Mouse (Mus musculus) adrenal gland (tissue): Measurements from ENCODE around the gene Ilk.

Source experiments
- intact Hi-C: fragments of 180-260 bp; cut with DNase I; formaldehyde crosslinking; loops from one replicate; pipeline ENCODE4 v1.15.1; 2025

Gene Ilk

GRCm38 (mm10) chr7:105741978-105742377 lies 5.6 kb downstream of the Ilk start:
- intact Hi-C loops, result loop anchor here (5.0 kb wide), 1 partner anchor 100 kb away; the partner anchor contains the start of genes Arfip2, Gm45799 and Timm10b

GRCm38 (mm10) chr7:105742539-105743215 lies 6.3 kb downstream of the Ilk start:
- intact Hi-C loops, result loop anchor here (5.0 kb wide), 1 partner anchor 100 kb away; the partner anchor contains the start of genes Arfip2, Gm45799 and Timm10b

GRCm38 (mm10) chr7:105743246-105743925 lies 7.0 kb downstream of the Ilk start:
- intact Hi-C loops, result loop anchor here (5.0 kb wide), 1 partner anchor 101 kb away; the partner anchor contains the start of genes Arfip2, Gm45799 and Timm10b

GRCm38 (mm10) chr7:105743926-105744590 lies 7.7 kb downstream of the Ilk start, which contains the start of gene Taf10:
Gene Taf10, minus strand, starts transcription at chr7:105744361.
- intact Hi-C loops, result loop anchor here (5.0 kb wide), 1 partner anchor 102 kb away; the partner anchor contains the start of genes Arfip2, Gm45799 and Timm10b

- intact Hi-C loops, result no loop called here
These were observed 11.4 kb downstream of the Ilk start for GRCm38 (mm10) chr7:105747776-105748175.

- intact Hi-C loops, result no loop called here
These were observed 15.4 kb downstream of the Ilk start, which contains the start of gene Tpp1 for GRCm38 (mm10) chr7:105751491-105752433. Gene Tpp1, minus strand, starts transcription at chr7:105752235.

- intact Hi-C loops, result no loop called here
These were observed 16.3 kb downstream of the Ilk start for GRCm38 (mm10) chr7:105752716-105753115.

- intact Hi-C loops, result no loop called here
These were observed 16.9 kb downstream of the Ilk start for GRCm38 (mm10) chr7:105753281-105753680.

- intact Hi-C loops, result no loop called here
These were observed 25.6 kb downstream of the Ilk start for GRCm38 (mm10) chr7:105761813-105762484.

GRCm38 (mm10) chr7:105762517-105763270 lies 26.3 kb downstream of the Ilk start:
- intact Hi-C loops, result no loop called here

GRCm38 (mm10) chr7:105764331-105764730 lies 27.9 kb downstream of the Ilk start:
- intact Hi-C loops, result no loop called here

GRCm38 (mm10) chr7:105767729-105768165 lies 31.4 kb downstream of the Ilk start:
- intact Hi-C loops, result no loop called here

GRCm38 (mm10) chr7:105769959-105770358 lies 33.6 kb downstream of the Ilk start:
- intact Hi-C loops, result no loop called here

- intact Hi-C loops, result no loop called here
These were observed 35.9 kb downstream of the Ilk start for GRCm38 (mm10) chr7:105772331-105772730.

GRCm38 (mm10) chr7:105773041-105773440 lies 36.6 kb downstream of the Ilk start:
- intact Hi-C loops, result no loop called here

GRCm38 (mm10) chr7:105774661-105775060 lies 38.3 kb downstream of the Ilk start:
- intact Hi-C loops, result no loop called here

- intact Hi-C loops, result no loop called here
These were observed 39.6 kb downstream of the Ilk start for GRCm38 (mm10) chr7:105776026-105776425.

GRCm38 (mm10) chr7:105777316-105777715 lies 40.9 kb downstream of the Ilk start:
- intact Hi-C loops, result no loop called here
